Mouse (Mus musculus): ENCODE measurements around the gene Gm14434.
"Not testable (repeated sequence)": the region's sequence is repeated elsewhere in the genome, so short reads cannot be mapped to it uniquely, and the experiment has no call there.

- not testable (repeated sequence) for TF ChIP-seq JUND (conservative IDR thresholded peaks at IDR 0.05; ENCODE audit: low read depth, low read length); E2F4 (IDR thresholded peaks at IDR 0.05; ENCODE audit: insufficient replicate concordance, low read depth, low read length); POLR2A (IDR thresholded peaks at IDR 0.05; ENCODE audit: low read depth, low read length); CTCF (conservative IDR thresholded peaks at IDR 0.05 in 1 of 2, IDR thresholded peaks at IDR 0.05 in 1 of 2; ENCODE audit: low read depth in 2 of 2, low read length in 2 of 2); MAX (IDR thresholded peaks at IDR 0.05; ENCODE audit: low read length); CHD2 (IDR thresholded peaks at IDR 0.05; ENCODE audit: low read length); MEF2A (IDR thresholded peaks at IDR 0.05; ENCODE audit: borderline replicate concordance, low read depth, low read length); MYC (IDR thresholded peaks at IDR 0.05; ENCODE audit: low read depth, low read length); EP300 (IDR thresholded peaks at IDR 0.05; ENCODE audit: low read length)
Observed at GRCm38 (mm10) chr2:176520756-176521155, 34.2 kb upstream of the Gm14434 start, which contains the start of gene Zfp967.

Data from CH12.LX (cell line).